ENCODE assay signal across 8 mouse cellular contexts in the genomic region with DNA sequence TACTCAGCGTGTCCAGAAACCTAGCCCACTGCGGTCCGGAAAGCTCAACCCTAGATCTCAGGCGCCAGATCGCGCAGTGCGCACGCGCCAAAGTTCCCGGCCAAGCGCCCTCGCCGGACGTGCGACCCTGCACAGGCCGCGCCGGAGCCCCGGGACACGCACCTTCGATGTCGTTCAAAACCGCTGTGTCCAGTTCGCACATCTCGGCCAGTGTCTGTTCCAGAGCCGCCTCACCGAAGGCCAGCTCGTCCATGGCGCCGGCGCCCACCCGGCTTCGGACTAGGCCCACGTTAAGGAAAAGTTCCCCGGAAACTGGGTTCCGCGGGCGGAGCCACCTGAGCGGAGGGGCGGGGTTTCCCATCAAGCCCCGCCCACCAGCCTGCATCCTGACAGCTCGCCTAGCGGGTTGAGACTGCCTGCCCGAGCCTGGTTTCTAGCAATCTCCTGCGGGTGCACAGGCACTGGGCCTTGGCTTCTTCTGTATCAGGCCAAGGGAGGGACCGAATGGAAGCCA. TPM values are rescaled to one million over a fixed set of nuclear protein-coding genes. Genes with fewer than 3 reads are reported as not detected.
DNase-seq lines count a peak whose midpoint lies in the region; ATAC-seq and TF ChIP-seq lines count a peak whose summit lies in the region.

No protein-coding gene starts in this region.

- under 1% methylated on average over 46 of the region's 46 CpGs for WGBS in forebrain, embryonic 12.5 days
- under 1% methylated on average over 46 of the region's 46 CpGs for WGBS in heart, postnatal 0 days
- WGBS in liver, embryonic 15.5 days (ENCODE audit: insufficient replicate concordance): under 1% methylated on average over 46 of the region's 46 CpGs
- under 1% methylated on average over 46 of the region's 46 CpGs for WGBS in neural tube, embryonic 11.5 days
- under 1% methylated on average over 46 of the region's 46 CpGs for WGBS in stomach, embryonic 16.5 days

- H3K4me1 ChIP-seq in E14TG2a.4 (replicated peaks; ENCODE audit: low read depth, low read length): peaks cover 87% of the 10 kb centered on the region
- H3K4me1 ChIP-seq in forebrain, embryonic 12.5 days: peaks cover 34% of the 10 kb centered on the region
- peaks cover 23% of the 10 kb centered on the region for H3K4me1 ChIP-seq in heart, postnatal 0 days (ENCODE audit: control insufficient read depth, insufficient read depth)
- H3K4me1 ChIP-seq in liver, embryonic 15.5 days (replicated peaks): peaks cover 94% of the 10 kb centered on the region
- H3K4me1 ChIP-seq in neural tube, embryonic 11.5 days (ENCODE audit: control insufficient read depth, insufficient read depth, low read length): peaks cover 9% of the 10 kb centered on the region
- peaks cover 53% of the 10 kb centered on the region for H3K4me1 ChIP-seq in stomach, embryonic 16.5 days (ENCODE audit: control insufficient read depth, insufficient read depth, low read length)

- H3K9ac ChIP-seq in forebrain, embryonic 12.5 days: peak overlapping the region; percentile 64
- peak overlapping the region; percentile 78 for H3K9ac ChIP-seq in heart, postnatal 0 days (replicated peaks; ENCODE audit: low read depth, low read length)
- peak overlapping the region; percentile 78 for H3K9ac ChIP-seq in liver, embryonic 15.5 days
- H3K9ac ChIP-seq in neural tube, embryonic 11.5 days (ENCODE audit: low read length): peak overlapping the region; percentile 60
- H3K9ac ChIP-seq in stomach, embryonic 16.5 days (ENCODE audit: low read length): peak overlapping the region; percentile 88

- peak overlapping the region; percentile 74 for H3K4me2 ChIP-seq in forebrain, embryonic 12.5 days
- peak overlapping the region; percentile 90 for H3K4me2 ChIP-seq in heart, postnatal 0 days (ENCODE audit: low read depth, low read length)
- H3K4me2 ChIP-seq in liver, embryonic 15.5 days: peak overlapping the region; percentile 78
- peak overlapping the region; percentile 62 for H3K4me2 ChIP-seq in neural tube, embryonic 11.5 days (ENCODE audit: low read depth)
- peak overlapping the region; percentile 64 for H3K4me2 ChIP-seq in stomach, embryonic 16.5 days (ENCODE audit: low read depth, low read length)

- peaks cover 41% of the 10 kb centered on the region for H3K36me3 ChIP-seq in E14TG2a.4 (ENCODE audit: insufficient read depth, low read length)
- peaks cover 5% of the 10 kb centered on the region; the same call in 1 of the 2 replicates for H3K36me3 ChIP-seq in forebrain, embryonic 12.5 days (replicated peaks)
- no peaks in the 10 kb centered on the region for H3K36me3 ChIP-seq in heart, postnatal 0 days (replicated peaks; ENCODE audit: control insufficient read depth, insufficient read depth, low read length)
- H3K36me3 ChIP-seq in liver, embryonic 15.5 days (replicated peaks): peaks cover 29% of the 10 kb centered on the region
- H3K36me3 ChIP-seq in neural tube, embryonic 11.5 days (ENCODE audit: control insufficient read depth, insufficient read depth, low read length): no peaks in the 10 kb centered on the region; the same call in 1 of the 2 replicates
- H3K36me3 ChIP-seq in stomach, embryonic 16.5 days (ENCODE audit: control insufficient read depth, insufficient read depth, low read length): no peaks in the 10 kb centered on the region

- no peak for TF ChIP-seq EP300 in heart, postnatal 0 days (IDR thresholded peaks at IDR 0.05; ENCODE audit: low read depth)

- peak overlapping the region; percentile 51; the same call in 1 of the 2 replicates for H3K27ac ChIP-seq in forebrain, embryonic 12.5 days
- H3K27ac ChIP-seq in heart, postnatal 0 days (ENCODE audit: low read depth): peak overlapping the region; percentile 86
- peak overlapping the region; percentile 84 for H3K27ac ChIP-seq in liver, embryonic 15.5 days (replicated peaks)
- no peak overlapping the region for H3K27ac ChIP-seq in neural tube, embryonic 11.5 days (ENCODE audit: low read depth, low read length)
- H3K27ac ChIP-seq in stomach, embryonic 16.5 days (ENCODE audit: low read length): peak overlapping the region; percentile 89

- peak overlapping the region; percentile 86 for H3K4me3 ChIP-seq in E14TG2a.4 (replicated peaks; ENCODE audit: low read length)
- H3K4me3 ChIP-seq in forebrain, embryonic 12.5 days (replicated peaks): peak overlapping the region; percentile 66
- peak overlapping the region; percentile 78 for H3K4me3 ChIP-seq in heart, postnatal 0 days (ENCODE audit: low read depth, low read length)
- peak overlapping the region; percentile 83 for H3K4me3 ChIP-seq in liver, embryonic 15.5 days (replicated peaks)
- H3K4me3 ChIP-seq in neural tube, embryonic 11.5 days (ENCODE audit: low read depth, low read length): peak overlapping the region; percentile 48
- H3K4me3 ChIP-seq in stomach, embryonic 16.5 days (replicated peaks; ENCODE audit: low read length): peak overlapping the region; percentile 75

- no peaks in the 10 kb centered on the region for H3K9me3 ChIP-seq in E14TG2a.4 (ENCODE audit: low read length)
- no peaks in the 10 kb centered on the region for H3K9me3 ChIP-seq in forebrain, embryonic 12.5 days
- H3K9me3 ChIP-seq in heart, postnatal 0 days (replicated peaks; ENCODE audit: control insufficient read depth, low read length): no peaks in the 10 kb centered on the region
- H3K9me3 ChIP-seq in liver, embryonic 15.5 days (replicated peaks): no peaks in the 10 kb centered on the region
- H3K9me3 ChIP-seq in neural tube, embryonic 11.5 days (ENCODE audit: control insufficient read depth, low read length): no peaks in the 10 kb centered on the region
- no peaks in the 10 kb centered on the region for H3K9me3 ChIP-seq in stomach, embryonic 16.5 days (replicated peaks; ENCODE audit: control insufficient read depth, low read length)

- no peaks in the 10 kb centered on the region for H3K27me3 ChIP-seq in E14TG2a.4 (ENCODE audit: insufficient read depth, low read length)
- H3K27me3 ChIP-seq in forebrain, embryonic 12.5 days: no peaks in the 10 kb centered on the region; the same call in 1 of the 2 replicates
- H3K27me3 ChIP-seq in heart, postnatal 0 days (ENCODE audit: control insufficient read depth, insufficient read depth, low read length): no peaks in the 10 kb centered on the region
- H3K27me3 ChIP-seq in liver, embryonic 15.5 days: no peaks in the 10 kb centered on the region
- H3K27me3 ChIP-seq in neural tube, embryonic 11.5 days (ENCODE audit: control insufficient read depth, insufficient read depth, low read length): no peaks in the 10 kb centered on the region
- H3K27me3 ChIP-seq in stomach, embryonic 16.5 days (ENCODE audit: control insufficient read depth, insufficient read depth, low read length): no peaks in the 10 kb centered on the region

- ATAC-seq in forebrain, embryonic 12.5 days (ENCODE audit: low FRiP score): peak; percentile 80
- peak; percentile 81 for ATAC-seq in heart, postnatal 0 days (ENCODE audit: insufficient read depth, low read depth)
- peak; percentile 68 for ATAC-seq in liver, embryonic 15.5 days (ENCODE audit: insufficient read depth)
- peak; percentile 77 for ATAC-seq in neural tube, embryonic 11.5 days (ENCODE audit: insufficient read depth, low FRiP score, low TSS enrichment)
- peak; percentile 82 for ATAC-seq in stomach, embryonic 16.5 days (ENCODE audit: insufficient read depth, low FRiP score)

- TF ChIP-seq CTCF in E14TG2a.4 (conservative IDR thresholded peaks at IDR 0.05; ENCODE audit: low read length): no peak
- TF ChIP-seq CTCF in heart, postnatal 0 days (IDR thresholded peaks at IDR 0.05; ENCODE audit: low read depth): no peak

- peak; percentile 94 for DNase-seq in c-Kit-positive CD71-positive TER-119-positive erythroid progenitor cells, embryonic 14.5 days (ENCODE audit: low spot score)
- DNase-seq in heart, postnatal 0 days (ENCODE audit: low spot score): peak; percentile 86
- DNase-seq in kidney, postnatal 36 days: peak; percentile 92 to 96
- DNase-seq in neural tube, embryonic 11.5 days (ENCODE audit: low spot score): peak; percentile 95

RNA-seq across cellular contexts. Expression of gene Srebf1, which starts 2.0 kb away (rescaled TPM):
- polyA plus RNA-seq in forebrain, embryonic 12.5 days (2016; fragmentation: Nextera tagmentation; extraction: Ambion mirVana): 58.0 and 58.1 TPM in 2 replicates
- 77.2 and 81.7 TPM in 2 replicates for total RNA-seq in heart, postnatal 0 days (2014; rRNA removed; ENCODE audit: low replicate concordance)
- polyA plus RNA-seq in heart, postnatal 0 days (2015; fragmentation: Nextera tagmentation; extraction: Ambion mirVana): 29.9 and 31.0 TPM in 2 replicates
- polyA plus RNA-seq in liver, embryonic 15.5 days (2015; fragmentation: Nextera tagmentation; extraction: Ambion mirVana): 53.5 and 60.6 TPM in 2 replicates
- 53.3 and 54.7 TPM in 2 replicates for polyA plus RNA-seq in neural tube, embryonic 11.5 days (2014; fragmentation: Nextera tagmentation; extraction: Ambion mirVana)
- 63.4 and 69.8 TPM in 2 replicates for polyA plus RNA-seq in stomach, embryonic 16.5 days (2015; fragmentation: Nextera tagmentation; extraction: Ambion mirVana)
